Mouse (Mus musculus) retina, embryonic 14.5 days (tissue): ENCODE measurements at regions not wholly inside any gene's neighbourhood (a gene's known extent, or its start where the extent isn't known, plus 50 kb on each side); places are given as distances from the start of the nearest gene placed in this dataset.

Experiments
- DNase-seq: peaks from one replicate; pipeline ENCODE4 v3.0.0-alpha.2; 2015; ENCODE audit warnings: low spot score

GRCm38 (mm10) chr7:135324991-135325390 is 66.5 kb downstream of the Nps start:
- peak; percentile 77 for DNase-seq

- no peak for DNase-seq
Measured at GRCm38 (mm10) chr7:135344979-135345378, 65.1 kb upstream of the Foxi2 start.

DNA sequence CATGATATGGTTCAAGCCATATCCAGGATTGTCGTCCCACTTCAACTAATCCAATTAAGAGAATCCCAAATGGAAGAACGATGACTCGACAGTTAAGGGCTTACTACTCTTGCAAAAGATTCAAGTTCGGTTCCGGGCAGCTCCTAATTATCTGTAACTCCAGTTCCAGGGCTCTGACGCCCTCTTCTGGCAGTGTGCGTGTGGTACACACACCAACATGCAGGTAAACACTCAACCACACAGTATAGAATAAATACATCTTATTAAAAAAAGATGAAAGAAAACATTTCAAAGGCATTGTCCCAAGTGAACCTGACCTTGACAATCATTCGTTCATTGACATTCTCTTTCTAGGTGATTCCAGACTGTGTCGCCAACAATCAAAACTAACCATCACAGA is 63.4 kb upstream of the Foxi2 start:
- no peak for DNase-seq

DNA sequence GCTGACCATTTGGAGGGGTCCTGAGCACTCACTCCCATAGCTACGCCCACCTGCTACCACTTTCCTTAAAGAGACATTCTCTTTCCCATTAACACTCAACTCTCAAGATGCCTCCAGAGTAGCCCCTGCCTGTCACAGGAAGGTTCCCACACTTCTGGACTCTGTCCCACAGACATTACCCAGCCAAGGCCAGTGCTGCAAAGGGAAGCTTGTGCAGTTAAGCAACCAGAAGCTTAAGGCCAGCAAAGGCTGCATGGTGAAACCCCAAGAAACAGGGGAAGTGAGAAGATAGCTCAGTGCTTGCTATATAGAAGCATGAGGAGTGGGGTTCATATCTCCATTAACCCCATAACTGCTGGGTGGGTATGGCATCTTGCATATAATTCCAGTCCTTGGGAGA is 52.3 kb upstream of the Foxi2 start:
- DNase-seq: no peak
